Mouse (Mus musculus) cerebellum, adult 2 months (tissue): ENCODE measurements around the gene Lrit3. TPM values are rescaled to one million over a fixed set of nuclear protein-coding genes. Genes with fewer than 3 reads are reported as not detected.
A peak's percentile ranks its signal among the peaks of the same experiment; 100 is the strongest.

ENCODE experiments used
- DNase-seq, 2 experiments: peaks; one replicate each; pipeline ENCODE4 v3.0.0; 2021
- H3K27ac ChIP-seq: fragments of 200-500 bp; 2 replicates; pipeline ENCODE4 v1.5.1; 2012; ENCODE audit warnings: low read length, control low read depth, inconsistent platforms; ENCODE audit not compliant: insufficient read depth
- H3K27me3 ChIP-seq: fragments of 200-500 bp; 2 replicates; pipeline ENCODE4 v1.6.1; 2012; ENCODE audit warnings: inconsistent platforms, mild to moderate bottlenecking, low read length, moderate library complexity; ENCODE audit not compliant: control insufficient read depth, insufficient read depth
- H3K4me1 ChIP-seq: fragments of 200-500 bp; 2 replicates; pipeline ENCODE4 v1.6.1; 2011; ENCODE audit warnings: low read length; ENCODE audit not compliant: control insufficient read depth, insufficient read depth
- H3K4me3 ChIP-seq: fragments of 200-500 bp; replicated peaks from 2 replicates; pipeline ENCODE3; 2011; ENCODE audit warnings: mild to moderate bottlenecking, low read depth, low read length, control low read depth; ENCODE audit not compliant: insufficient read depth
- CTCF ChIP-seq: fragments of 200-500 bp; IDR thresholded peaks from 2 replicates; pipeline ENCODE4 v1.5.1; 2011; ENCODE audit warnings: low read depth, mild to moderate bottlenecking, control low read depth, low read length, moderate library complexity, borderline replicate concordance; ENCODE audit not compliant: insufficient read depth
- POLR2A ChIP-seq: fragments of 200-500 bp; IDR thresholded peaks from 2 replicates; pipeline ENCODE4 v1.6.1; 2011; ENCODE audit warnings: low read length, control low read depth, borderline replicate concordance; ENCODE audit not compliant: insufficient read depth
- WGBS: fragments of 180-500 bp; shearing (Covaris S2); methylation state at CpG from one replicate; pipeline ENCODE4 v1.1.7; 2018; 5-methylcytosine and 5-hydroxymethylcytosine counted together
- polyA plus RNA-seq: library from polyadenylated mRNA; depleted of rRNA; stranded (reverse); fragments of >200 nt; gene quantifications from 2 replicates; pipeline ENCODE4 v1.2.3, GENCODE M21; 2012; rRNA removed

Lrit3 gene
- polyA plus RNA-seq = 0.29 and 0.46 TPM in 2 replicates

GRCm38 (mm10) chr3:129803765-129804164 lies at the start of gene Lrit3:
Lrit3 (minus strand) TSS chr3:129804030.
- no peaks in the 10 kb centered on the region for H3K27me3 ChIP-seq
- no peak within 1 kb of the TSS for H3K27ac ChIP-seq
- TF ChIP-seq POLR2A = no peak
- no peak for TF ChIP-seq CTCF
- DNase-seq = no peak
- WGBS = 84% methylated on average over 10 of the region's 10 CpGs
- no peaks in the 10 kb centered on the region for H3K4me1 ChIP-seq
- no peak within 1 kb of the TSS for H3K4me3 ChIP-seq

GRCm38 (mm10) chr3:129846846-129847245 lies 43.0 kb upstream of the Lrit3 start:
- TF ChIP-seq POLR2A (no peak), CTCF (no peak)
- no peak for DNase-seq
- WGBS = 82% methylated on average over 7 of the region's 7 CpGs

GRCm38 (mm10) chr3:129845868-129846267 lies 42.0 kb upstream of the Lrit3 start:
- Histone ChIP-seq H3K4me1 (no peaks in the 10 kb centered on the region), H3K4me3 (no peak overlapping the region), H3K27ac (no peak overlapping the region), H3K27me3 (no peaks in the 10 kb centered on the region; the same call in 1 of the 2 replicates)
- no peak for TF ChIP-seq POLR2A
- no peak for TF ChIP-seq CTCF
- DNase-seq = no peak
- 88% methylated on average over 2 of the region's 2 CpGs for WGBS

More at GRCm38 (mm10) chr3:129846846-129847245, 43.0 kb upstream of the Lrit3 start:
- Histone ChIP-seq H3K27me3 (no peaks in the 10 kb centered on the region; the same call in 1 of the 2 replicates), H3K27ac (no peak overlapping the region), H3K4me1 (no peaks in the 10 kb centered on the region), H3K4me3 (no peak overlapping the region)

GRCm38 (mm10) chr3:129838017-129838416 lies 34.2 kb upstream of the Lrit3 start:
- H3K27ac ChIP-seq = no peak overlapping the region
- H3K4me1 ChIP-seq = no peaks in the 10 kb centered on the region
- no peak for DNase-seq
- no peak for TF ChIP-seq CTCF
- TF ChIP-seq POLR2A = no peak
- H3K4me3 ChIP-seq = no peak overlapping the region
- WGBS = 12% methylated on average over 7 of the region's 7 CpGs
- H3K27me3 ChIP-seq = no peaks in the 10 kb centered on the region

GRCm38 (mm10) chr3:129836965-129837364 lies 33.1 kb upstream of the Lrit3 start:
- TF ChIP-seq CTCF = no peak
- TF ChIP-seq POLR2A = no peak
- no peaks in the 10 kb centered on the region for H3K4me1 ChIP-seq
- DNase-seq = no peak
- H3K4me3 ChIP-seq = no peak overlapping the region
- H3K27ac ChIP-seq = no peak overlapping the region
- 87% methylated on average over 6 of the region's 6 CpGs for WGBS
- H3K27me3 ChIP-seq = no peaks in the 10 kb centered on the region

GRCm38 (mm10) chr3:129836051-129836697 lies 32.3 kb upstream of the Lrit3 start:
- Histone ChIP-seq H3K4me3 (no peak overlapping the region), H3K4me1 (no peaks in the 10 kb centered on the region), H3K27me3 (no peaks in the 10 kb centered on the region), H3K27ac (no peak overlapping the region)
- WGBS = 7% methylated on average over 11 of the region's 11 CpGs
- TF ChIP-seq CTCF (no peak), POLR2A (no peak)
- DNase-seq = no peak

- WGBS = 38% methylated on average over 6 of the region's 6 CpGs
Observed at GRCm38 (mm10) chr3:129835388-129835934, 31.6 kb upstream of the Lrit3 start, which contains the start of gene Cfi. Cfi (plus strand) TSS chr3:129835884.

GRCm38 (mm10) chr3:129831035-129831568 lies 27.3 kb upstream of the Lrit3 start, which contains the start of gene Gar1:
Gar1 (minus strand) TSS chr3:129831396.
- Histone ChIP-seq H3K27me3 (no peaks in the 10 kb centered on the region), H3K27ac (peak within 1 kb of the TSS; percentile 68), H3K4me3 (peak within 1 kb of the TSS; percentile 60), H3K4me1 (no peaks in the 10 kb centered on the region)
- peak; percentile 95 to 97 for DNase-seq
- under 1% methylated on average over 60 of the region's 60 CpGs for WGBS
- no peak for TF ChIP-seq CTCF
- peak; percentile 32; the same call in 1 of the 2 replicates for TF ChIP-seq POLR2A

More at GRCm38 (mm10) chr3:129835388-129835934, 31.6 kb upstream of the Lrit3 start, which contains the start of gene Cfi:
- no peaks in the 10 kb centered on the region for H3K27me3 ChIP-seq
- H3K27ac ChIP-seq = no peak within 1 kb of the TSS
- no peaks in the 10 kb centered on the region for H3K4me1 ChIP-seq
- no peak for DNase-seq
- H3K4me3 ChIP-seq = no peak within 1 kb of the TSS
- no peak for TF ChIP-seq POLR2A
- TF ChIP-seq CTCF = no peak
